Comparison of ENCODE assay signal across 27 mouse cellular contexts in genomic region chr11:105112448-105112847, GRCm38 (mm10). TPM values are rescaled to one million over a fixed set of nuclear protein-coding genes. Genes with fewer than 3 reads are reported as not detected.
DNase-seq lines count a peak whose midpoint lies in the region; ATAC-seq lines count a peak whose summit lies in the region.
"Not testable (repeated sequence)": the region's sequence is repeated elsewhere in the genome, so short reads cannot be mapped to it uniquely, and the experiment has no call there.
"Had no signal": no experiment of that assay in that cellular context is flagged by ENCODE, and none has a peak within 500 bp of the region (broad histone marks: within the 10 kb centered on the region; RNA-seq: fewer than 3 reads in every experiment).

No protein-coding gene starts in this region.

- H3K36me3 ChIP-seq in heart, embryonic 13.5 days; lung, embryonic 15.5 days; midbrain, embryonic 15.5 days (replicated peaks): not testable (repeated sequence)

- not testable (repeated sequence) for H3K27ac ChIP-seq in heart, embryonic 13.5 days (replicated peaks); lung, embryonic 15.5 days; midbrain, embryonic 15.5 days

- H3K9me3 ChIP-seq in heart, embryonic 13.5 days; lung, embryonic 15.5 days; midbrain, embryonic 15.5 days: not testable (repeated sequence)

- not testable (repeated sequence) for H3K4me1 ChIP-seq in heart, embryonic 13.5 days; lung, embryonic 15.5 days; midbrain, embryonic 15.5 days

- H3K27me3 ChIP-seq in heart, embryonic 13.5 days (replicated peaks); lung, embryonic 15.5 days; midbrain, embryonic 15.5 days (replicated peaks): not testable (repeated sequence)

- H3K9ac ChIP-seq in heart, embryonic 13.5 days; lung, embryonic 15.5 days; midbrain, embryonic 15.5 days: not testable (repeated sequence)

- not testable (repeated sequence) for H3K4me3 ChIP-seq in heart, embryonic 13.5 days; lung, embryonic 15.5 days
- 0 out of 2 replicates have a peak overlapping the region, but pooled peaks have one; percentile 9 for H3K4me3 ChIP-seq in midbrain, embryonic 15.5 days

- WGBS in heart, embryonic 13.5 days: 72% methylated on average over 22 of the region's 22 CpGs
- WGBS in lung, embryonic 15.5 days: 73% methylated on average over 22 of the region's 22 CpGs
- 74% methylated on average over 22 of the region's 22 CpGs for WGBS in midbrain, embryonic 15.5 days

- ATAC-seq in erythroblast, adult 5-6 weeks (replicated peaks; ENCODE audit: low FRiP score, poor library complexity, severe bottlenecking): peak; percentile 57
- ATAC-seq in heart, embryonic 13.5 days (ENCODE audit: extremely low read depth, insufficient number of reproducible peaks, low FRiP score, low TSS enrichment); lung, embryonic 15.5 days (ENCODE audit: borderline replicate concordance, extremely low read depth, low FRiP score, low TSS enrichment); midbrain, embryonic 15.5 days (replicated peaks): not testable (repeated sequence)

- H3K4me2 ChIP-seq in heart, embryonic 13.5 days: 0 out of 2 replicates have a peak overlapping the region, but pooled peaks have one; percentile 9
- peak overlapping the region; percentile 20 for H3K4me2 ChIP-seq in lung, embryonic 15.5 days
- H3K4me2 ChIP-seq in midbrain, embryonic 15.5 days: peak overlapping the region; percentile 11; the same call in 1 of the 2 replicates

- DNase-seq in MN1 (ENCODE audit: low spot score): peak; percentile 42

RNA-seq across cellular contexts. Expression of gene Mettl2, which starts 13.8 kb away (rescaled TPM):
- total RNA-seq in erythroblast, adult 5-6 weeks (2015; ENCODE audit: low replicate concordance): 6.3 and 6.5 TPM in 2 replicates
- total RNA-seq in erythroblast, adult 5-6 weeks (2017; ENCODE audit: low replicate concordance): 4.7 and 5.3 TPM in 2 replicates
- 26.8 and 29.7 TPM in 2 replicates for polyA plus RNA-seq in heart, embryonic 13.5 days (2015; fragmentation: Nextera tagmentation; extraction: Ambion mirVana)
- polyA plus RNA-seq in lung, embryonic 15.5 days (2015; fragmentation: Nextera tagmentation; extraction: Ambion mirVana): 35.5 and 44.0 TPM in 2 replicates
- 30.4 and 34.5 TPM in 2 replicates for polyA plus RNA-seq in midbrain, embryonic 15.5 days (2015; fragmentation: Nextera tagmentation; extraction: Ambion mirVana)

RNA-seq across cellular contexts. Expression of gene Gm10842, which starts 34.2 kb away (rescaled TPM):
- not detected in 2 replicates for total RNA-seq in erythroblast, adult 5-6 weeks (2015; ENCODE audit: low replicate concordance)
- not detected in 2 replicates for total RNA-seq in erythroblast, adult 5-6 weeks (2017; ENCODE audit: low replicate concordance)
- polyA plus RNA-seq in heart, embryonic 13.5 days (2015; fragmentation: Nextera tagmentation; extraction: Ambion mirVana): not detected in 2 replicates
- not detected in 2 replicates for polyA plus RNA-seq in lung, embryonic 15.5 days (2015; fragmentation: Nextera tagmentation; extraction: Ambion mirVana)
- polyA plus RNA-seq in midbrain, embryonic 15.5 days (2015; fragmentation: Nextera tagmentation; extraction: Ambion mirVana): not detected in 2 replicates
- total RNA-seq: adrenal gland, adult 18-20 months; adrenal gland, postnatal 10 days; adrenal gland, postnatal 36 days; G1E; gastrocnemius, adult 8-10 months; gastrocnemius, postnatal 25 days; heart, adult 2 months; heart, postnatal 25 days; hematopoietic stem cell, adult 5-6 weeks had no signal
- polyA plus RNA-seq: C2C12; CD4-positive, CD25-positive, alpha-beta regulatory T cell, adult 4 months; embryonic facial prominence, embryonic 11.5 days; embryonic facial prominence, embryonic 14.5 days; forebrain, embryonic 12.5 days; forebrain, embryonic 15.5 days; G1E; gonadal fat pad, adult 2 months; heart, adult 2 months; heart, embryonic 10.5 days; heart, embryonic 14.5 days; heart, postnatal 0 days; hindbrain, embryonic 12.5 days; hindbrain, embryonic 15.5 days; intestine, embryonic 15.5 days had no signal

RNA-seq across cellular contexts. Expression of gene Efcab3, which starts 49.1 kb away (rescaled TPM):
- total RNA-seq in erythroblast, adult 5-6 weeks (2015; ENCODE audit: low replicate concordance): not detected in 2 replicates
- not detected in 2 replicates for total RNA-seq in erythroblast, adult 5-6 weeks (2017; ENCODE audit: low replicate concordance)
- polyA plus RNA-seq in heart, embryonic 13.5 days (2015; fragmentation: Nextera tagmentation; extraction: Ambion mirVana): not detected in 2 replicates
- polyA plus RNA-seq in lung, embryonic 15.5 days (2015; fragmentation: Nextera tagmentation; extraction: Ambion mirVana): not detected in 2 replicates
- polyA plus RNA-seq in midbrain, embryonic 15.5 days (2015; fragmentation: Nextera tagmentation; extraction: Ambion mirVana): not detected in 2 replicates
- total RNA-seq: adrenal gland, adult 18-20 months; G1E; gastrocnemius, adult 8-10 months; gastrocnemius, postnatal 25 days; heart, adult 2 months; heart, postnatal 25 days; hematopoietic stem cell, adult 5-6 weeks had no signal
- polyA plus RNA-seq: C2C12; CD4-positive, CD25-positive, alpha-beta regulatory T cell, adult 4 months; embryonic facial prominence, embryonic 11.5 days; embryonic facial prominence, embryonic 14.5 days; forebrain, embryonic 12.5 days; forebrain, embryonic 15.5 days; G1E; gonadal fat pad, adult 2 months; heart, adult 2 months; heart, embryonic 10.5 days; heart, embryonic 14.5 days; heart, postnatal 0 days; hindbrain, embryonic 12.5 days had no signal
